Mouse (Mus musculus) B cell, adult 2 months (primary cell): Measurements from ENCODE around the gene Slc4a5.
"Not testable (repeated sequence)": the region's sequence is repeated elsewhere in the genome, so short reads cannot be mapped to it uniquely, and the experiment has no call there.

ENCODE experiments used
- DNase-seq, 2 experiments: peaks; one replicate each; pipeline ENCODE4 v3.0.0; 2022

Gene Slc4a5

GRCm38 (mm10) chr6:83312514-83312913, 92.9 kb downstream of the Slc4a5 start:
- DNase-seq = no peak

- no peak for DNase-seq
Observed at GRCm38 (mm10) chr6:83315293-83315692, 95.7 kb downstream of the Slc4a5 start.

DNA sequence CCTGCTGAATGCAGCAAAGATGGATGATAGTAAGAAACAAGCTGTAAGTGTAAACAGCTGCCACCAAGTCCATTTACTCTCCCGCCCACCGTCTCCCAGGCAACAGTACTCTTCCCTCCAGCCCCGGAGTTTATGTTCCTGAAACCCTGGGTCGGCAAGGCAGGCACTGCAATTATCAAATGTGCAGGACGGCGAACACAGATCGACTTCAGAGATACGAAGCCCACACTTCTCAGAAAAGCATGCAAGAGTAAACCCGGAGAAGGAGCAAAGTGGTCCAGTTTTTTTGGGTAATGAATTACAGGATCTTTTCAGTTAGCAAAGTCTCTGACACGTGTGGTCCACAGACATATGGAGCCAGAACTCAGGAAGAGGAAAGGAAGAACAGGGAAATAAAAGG, 96.4 kb downstream of the Slc4a5 start:
- no peak for DNase-seq

GRCm38 (mm10) chr6:83317108-83317741, 97.6 kb downstream of the Slc4a5 start:
- DNase-seq = peak; percentile 88

DNA sequence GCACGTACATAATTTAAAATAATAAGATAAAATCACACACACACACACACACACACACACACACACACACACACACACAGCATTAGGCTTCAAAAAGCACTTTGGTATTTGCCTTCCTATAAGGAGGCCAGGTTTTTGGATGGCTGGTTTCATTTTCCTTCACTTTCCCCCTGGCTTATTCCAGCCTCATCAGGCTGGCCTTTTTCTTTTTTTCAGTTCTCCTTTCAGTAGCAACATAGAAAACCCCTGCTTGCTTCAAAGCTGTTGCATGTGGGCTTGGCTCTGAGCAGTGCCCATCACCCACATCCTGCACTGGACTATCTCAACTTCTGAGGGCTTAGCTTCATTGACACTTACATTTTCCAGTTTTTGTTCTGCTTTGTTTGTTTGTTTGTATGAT, 102.3 kb downstream of the Slc4a5 start:
- DNase-seq = peak; percentile 44 to 57

DNA sequence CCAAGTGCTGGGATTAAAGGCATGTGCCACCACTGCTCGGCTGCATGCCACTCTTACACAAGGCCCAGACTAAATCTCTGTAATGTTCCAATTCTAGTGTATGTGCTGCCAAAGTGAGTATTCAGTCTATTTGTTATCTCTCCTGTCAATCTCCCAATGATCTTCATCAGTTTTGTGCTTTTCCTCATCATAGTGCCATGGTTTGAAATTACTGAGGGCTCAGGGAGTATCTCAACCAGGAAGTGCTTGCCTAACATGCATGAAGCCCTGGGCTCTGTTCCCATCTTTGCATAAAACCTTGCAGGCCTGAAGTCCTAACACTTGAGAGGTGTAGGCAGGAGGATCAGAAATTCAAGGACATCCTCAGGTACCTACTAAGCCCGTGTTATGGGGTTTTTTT, 103.2 kb downstream of the Slc4a5 start:
- no peak for DNase-seq

- peak; percentile 11 to 21 for DNase-seq
Observed at GRCm38 (mm10) chr6:83323652-83324419, 104.2 kb downstream of the Slc4a5 start.

DNA sequence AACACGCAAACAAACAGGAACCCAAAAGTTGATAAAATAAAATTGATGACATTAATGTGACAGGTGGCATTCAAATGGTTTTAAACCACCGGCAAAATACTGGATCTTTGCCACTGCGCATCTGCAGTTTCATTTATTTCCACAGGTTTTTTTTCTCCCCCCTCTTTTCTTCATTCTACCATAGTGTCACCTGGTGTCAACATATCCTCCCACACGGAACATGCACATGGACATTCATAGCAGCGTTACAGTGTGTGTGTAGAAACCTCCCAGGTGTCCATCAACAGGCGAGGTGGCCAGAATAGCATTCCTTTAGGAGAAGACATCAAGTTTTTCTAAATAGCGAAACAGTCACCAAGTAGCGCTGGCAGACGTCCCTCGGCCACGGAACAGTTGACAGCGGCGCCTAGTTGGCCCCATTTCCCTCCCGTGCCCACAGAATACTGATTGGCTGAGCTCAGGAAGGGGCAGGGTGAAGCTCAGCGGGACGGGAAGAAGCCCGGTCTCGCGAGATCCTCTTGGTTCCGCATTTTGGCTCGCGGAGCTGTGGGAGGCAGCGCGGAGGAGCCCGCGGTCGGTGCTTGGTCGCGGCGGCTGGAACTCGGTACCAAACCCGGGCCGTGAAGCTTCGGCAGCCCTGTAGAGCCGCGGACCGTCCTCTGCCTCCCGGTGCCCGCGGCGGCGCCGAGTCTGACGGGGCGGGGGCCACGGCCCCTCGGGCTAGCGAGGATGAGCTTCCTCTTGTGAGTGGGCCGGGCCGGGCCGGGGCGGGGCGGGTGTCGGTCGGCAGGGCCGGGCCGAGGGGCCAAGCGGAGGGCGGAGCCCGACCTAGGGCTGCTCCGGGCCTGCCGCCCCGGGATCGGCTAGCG, 106.1 kb downstream of the Slc4a5 start, which contains the start of the genes Mthfd2 and Mob1a:
Mthfd2 (minus strand) TSS at position 384 of the 869 bp plus-strand sequence.
Mob1a (plus strand) TSS at position 492 of the 869 bp plus-strand sequence.
- peak; percentile 94 to 95 for DNase-seq

GRCm38 (mm10) chr6:83326394-83326736, 106.7 kb downstream of the Slc4a5 start:
- peak in 1 of 2 experiments; percentile 16 for DNase-seq

GRCm38 (mm10) chr6:83326761-83327160, 107.1 kb downstream of the Slc4a5 start:
- no peak for DNase-seq

DNA sequence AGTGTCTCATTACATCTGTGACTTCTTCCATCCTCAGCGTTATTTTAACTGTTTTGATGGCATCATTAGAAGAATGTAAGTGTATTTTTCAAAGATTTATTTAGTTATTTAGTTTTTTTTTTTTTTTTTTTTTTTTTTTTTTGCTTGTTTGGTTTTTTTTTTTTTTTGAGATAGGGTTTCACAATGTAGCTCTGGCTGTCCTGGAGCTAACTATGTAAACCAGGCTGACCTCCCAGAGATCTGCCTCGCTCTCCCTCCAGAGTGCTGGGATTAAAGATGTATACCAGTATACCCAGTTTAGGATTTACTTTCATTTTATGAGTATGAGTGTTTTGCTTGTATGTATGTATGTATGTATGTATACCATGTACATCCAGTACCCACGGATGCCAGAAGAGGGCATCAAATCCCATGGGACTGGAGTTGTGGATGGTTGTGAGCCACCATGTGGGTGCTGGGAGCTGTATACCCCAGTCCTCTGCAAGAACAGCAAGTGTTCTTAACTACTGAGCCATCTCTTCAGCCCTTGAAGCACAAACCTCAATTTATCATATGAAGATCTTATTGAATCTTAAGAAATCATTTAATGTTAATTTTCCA, 108.1 kb downstream of the Slc4a5 start:
- peak; percentile 50 to 56 for DNase-seq

GRCm38 (mm10) chr6:83341387-83341786, 121.8 kb downstream of the Slc4a5 start:
- DNase-seq = no peak

- DNase-seq = no peak
Observed at GRCm38 (mm10) chr6:83342957-83343356, 123.3 kb downstream of the Slc4a5 start.

DNA sequence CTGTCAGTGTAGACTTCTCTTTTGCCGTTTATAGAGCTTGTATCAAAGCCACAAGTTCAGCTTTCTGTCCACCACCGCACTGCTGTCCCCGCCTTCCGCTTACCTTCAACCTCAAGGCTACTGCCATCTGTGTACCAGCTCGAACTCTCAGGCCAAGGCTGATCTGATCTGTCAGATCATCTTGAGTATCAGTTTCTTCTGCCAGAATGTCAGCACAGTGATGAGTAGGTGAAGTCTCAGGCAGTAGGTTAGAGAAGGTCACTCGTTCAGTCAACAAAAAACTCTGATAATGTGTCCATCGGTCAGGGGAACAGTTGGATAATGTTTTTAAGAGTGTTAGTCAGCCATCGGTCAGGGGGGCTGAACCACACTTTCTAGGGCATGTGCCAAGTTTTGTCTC, 125.7 kb downstream of the Slc4a5 start:
- not testable (repeated sequence) for DNase-seq

DNA sequence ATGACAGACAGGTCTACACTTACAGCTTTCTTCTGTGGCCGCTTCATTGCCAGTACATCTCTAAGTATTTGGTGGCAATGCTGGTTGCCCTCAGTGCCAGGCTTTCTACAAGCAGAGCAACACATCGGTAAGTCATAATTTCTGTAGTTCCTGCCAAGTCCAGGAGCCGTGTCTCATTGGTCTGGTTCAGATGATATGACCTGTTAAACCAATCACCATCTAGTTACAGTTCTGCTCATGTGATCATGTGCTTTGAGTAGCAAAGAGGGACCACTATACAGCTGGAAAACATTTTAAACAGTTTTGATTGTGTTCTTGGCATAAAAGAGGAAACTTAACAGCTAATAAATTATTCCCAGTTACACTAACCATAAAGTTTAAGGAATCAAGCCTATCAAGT, 128.3 kb downstream of the Slc4a5 start:
- DNase-seq = no peak

DNA sequence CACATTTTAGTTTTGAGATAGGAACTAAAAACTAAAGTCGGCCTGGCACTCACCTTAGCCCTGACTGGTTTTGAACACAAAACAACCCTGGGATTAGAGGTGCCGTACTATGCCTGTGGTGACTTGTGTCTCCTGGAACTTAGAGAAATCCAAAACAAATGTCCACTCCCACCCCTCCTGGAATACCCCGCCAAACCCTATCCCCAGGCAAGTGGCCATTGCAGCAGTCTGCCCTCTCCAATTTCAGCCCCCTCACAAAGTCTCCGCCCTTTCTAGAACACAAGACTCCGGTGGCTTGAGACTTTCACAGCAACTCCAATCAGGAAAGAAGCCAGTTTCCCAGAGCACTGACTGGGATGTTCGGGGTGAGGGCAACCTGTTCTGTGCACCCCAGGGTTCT, 129.2 kb downstream of the Slc4a5 start, which contains the start of gene Bola3:
Bola3 (plus strand) TSS at position 275 of the 400 bp plus-strand sequence.
- DNase-seq = no peak

- peak; percentile 98 for DNase-seq
Observed at GRCm38 (mm10) chr6:83349274-83349958, 129.8 kb downstream of the Slc4a5 start.

GRCm38 (mm10) chr6:83350172-83350571, 130.5 kb downstream of the Slc4a5 start:
- DNase-seq = no peak

- DNase-seq = no peak
Observed at GRCm38 (mm10) chr6:83350851-83351405, 131.3 kb downstream of the Slc4a5 start.

GRCm38 (mm10) chr6:83351490-83352160, 132.0 kb downstream of the Slc4a5 start:
- DNase-seq = no peak
